Mouse (Mus musculus) G1E-ER4 (cell line): ENCODE results near the gene Tfcp2. TPM values are rescaled to one million over a fixed set of nuclear protein-coding genes. Genes with fewer than 3 reads are reported as not detected.

Experiments used
- GATA1 ChIP-seq: IDR thresholded peaks from one replicate; pipeline ENCODE4 v1.8.0; 2012; ENCODE audit warnings: low read length, inconsistent platforms
- polyA plus RNA-seq: library from polyadenylated mRNA; stranded (reverse); fragments of >175 nt; gene quantifications from 2 replicates; pipeline ENCODE4 v1.2.3, GENCODE M21; 2012

Gene Tfcp2
- polyA plus RNA-seq, result 2.7 and 2.8 TPM in 2 replicates

DNA sequence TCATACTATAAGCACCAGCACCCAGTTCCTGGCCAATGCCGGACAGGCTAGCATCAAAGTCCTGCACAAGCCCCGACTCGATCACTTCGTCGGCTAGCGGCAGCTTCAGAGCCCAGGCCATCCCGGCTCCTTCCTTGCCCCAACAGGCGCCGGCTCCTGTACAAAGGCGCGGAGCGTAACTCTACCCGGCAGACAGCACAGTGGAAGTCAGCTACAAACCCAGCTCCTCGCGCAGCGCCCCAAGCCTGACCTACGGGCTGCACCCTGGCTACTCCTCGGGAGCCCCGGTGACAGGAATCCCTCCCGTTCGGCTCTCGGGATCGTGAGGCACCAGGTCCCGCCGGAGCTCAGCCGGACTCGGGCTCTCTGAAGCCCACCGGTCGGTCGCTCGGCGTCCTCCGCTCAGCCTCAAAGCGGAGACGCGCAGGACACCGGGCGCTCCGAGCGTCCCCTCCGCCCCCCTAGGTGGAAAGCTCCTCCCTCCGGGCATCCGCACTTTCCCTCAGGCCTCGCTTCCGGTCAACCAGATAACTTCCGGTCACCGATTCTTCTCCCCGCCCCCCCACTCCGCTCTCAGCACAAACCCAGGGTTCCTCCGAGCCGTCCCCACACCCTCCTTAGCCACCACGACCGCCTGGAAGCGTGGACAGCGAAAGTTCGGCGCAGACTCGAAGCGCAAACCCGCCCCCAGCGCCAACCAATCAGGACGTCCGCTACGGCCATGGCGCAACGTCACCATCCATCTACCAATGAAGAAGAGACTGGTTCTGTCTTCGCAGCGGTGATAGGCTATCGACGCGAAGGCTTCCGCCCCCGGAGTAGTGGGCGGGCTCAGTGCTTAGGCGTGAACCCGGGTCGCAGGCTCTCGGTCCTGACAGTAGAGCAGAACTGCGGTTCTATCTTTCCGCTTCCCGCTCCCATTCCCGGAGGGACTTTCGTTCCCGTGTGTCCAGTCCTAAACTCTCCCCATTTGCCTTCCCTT is at the start of gene Tfcp2:
Gene Tfcp2 (minus strand): TSS at position 683 of the 982 bp plus-strand sequence.
- no peak for TF ChIP-seq GATA1

- no peak for TF ChIP-seq GATA1
Measured at GRCm38 (mm10) chr15:100600696-100601272, 49.0 kb upstream of the Tfcp2 start.

GRCm38 (mm10) chr15:100600047-100600695 is 48.4 kb upstream of the Tfcp2 start:
- TF ChIP-seq GATA1, result no peak

GRCm38 (mm10) chr15:100599276-100600046 is 47.7 kb upstream of the Tfcp2 start, which contains the start of gene Pou6f1:
Pou6f1 (minus strand) TSS chr15:100599984.
- no peak for TF ChIP-seq GATA1

- no peak for TF ChIP-seq GATA1
Measured at GRCm38 (mm10) chr15:100598883-100599275, 47.1 kb upstream of the Tfcp2 start.

DNA sequence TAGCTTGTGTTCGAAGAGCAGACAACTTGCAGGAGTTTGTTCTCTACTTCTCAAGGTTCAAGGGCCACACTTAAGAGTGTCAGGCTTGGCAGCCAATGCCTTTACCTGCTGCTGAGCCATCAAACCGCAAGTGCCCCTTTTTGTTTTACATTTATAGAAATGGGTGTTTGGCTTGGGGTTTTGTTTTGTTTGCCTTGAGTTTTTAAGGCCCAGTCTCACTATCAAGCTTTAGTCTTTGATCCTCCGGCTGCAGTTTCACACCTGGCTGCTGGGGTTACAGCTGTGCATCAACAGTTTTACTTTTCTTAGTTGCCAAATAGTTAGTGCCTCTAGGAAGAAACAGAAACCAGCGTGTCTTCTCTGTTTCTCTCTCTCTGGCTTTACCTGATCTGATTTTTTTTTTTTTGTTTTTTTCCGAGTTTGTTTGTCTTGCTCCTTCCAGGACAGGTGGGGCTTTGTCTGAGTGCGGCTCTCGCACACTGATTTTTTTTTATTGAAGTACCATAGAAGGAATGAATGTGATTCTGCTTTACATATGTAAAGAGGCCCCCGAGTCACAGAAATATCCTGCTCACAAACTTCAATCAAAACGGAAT is 46.6 kb upstream of the Tfcp2 start:
- no peak for TF ChIP-seq GATA1

DNA sequence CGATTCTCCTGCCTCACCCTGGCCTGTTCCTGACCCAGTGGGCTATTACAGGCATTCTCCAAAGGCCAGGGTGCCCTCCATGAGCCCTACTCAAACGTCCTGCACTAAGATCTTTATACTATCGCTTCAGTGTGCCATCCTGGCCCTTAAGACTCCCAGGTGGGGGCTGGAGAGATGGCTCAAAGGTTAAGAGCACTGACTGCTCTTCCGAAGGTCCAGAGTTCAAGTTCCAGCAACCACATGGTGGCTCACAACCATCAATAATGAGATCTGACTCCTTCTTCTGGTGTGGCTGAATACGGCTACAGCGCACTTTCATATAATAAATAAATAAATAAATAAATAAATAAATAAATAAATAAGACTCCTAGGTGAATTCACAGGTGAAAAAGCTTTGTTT is 41.0 kb upstream of the Tfcp2 start:
- TF ChIP-seq GATA1, result no peak

DNA sequence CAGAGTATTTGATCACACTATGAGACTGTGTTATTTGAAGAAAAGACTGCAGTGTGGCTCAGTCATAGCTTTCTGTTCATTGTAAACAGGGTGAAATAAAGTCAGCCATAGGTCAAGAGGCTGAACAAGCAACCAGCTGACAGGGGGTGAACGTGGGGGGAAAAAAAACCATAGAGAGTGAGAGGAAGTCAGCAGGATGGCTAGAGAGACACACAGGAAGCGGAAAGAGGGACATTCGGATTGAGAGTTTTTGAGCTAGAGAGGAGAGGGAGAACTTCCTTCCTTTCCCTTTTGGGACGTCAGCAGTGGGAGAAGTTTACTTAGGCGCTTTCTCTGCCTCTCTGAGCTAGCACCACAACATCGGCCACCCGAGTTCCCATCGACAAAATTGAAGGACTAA is 38.6 kb upstream of the Tfcp2 start:
- TF ChIP-seq GATA1, result no peak

DNA sequence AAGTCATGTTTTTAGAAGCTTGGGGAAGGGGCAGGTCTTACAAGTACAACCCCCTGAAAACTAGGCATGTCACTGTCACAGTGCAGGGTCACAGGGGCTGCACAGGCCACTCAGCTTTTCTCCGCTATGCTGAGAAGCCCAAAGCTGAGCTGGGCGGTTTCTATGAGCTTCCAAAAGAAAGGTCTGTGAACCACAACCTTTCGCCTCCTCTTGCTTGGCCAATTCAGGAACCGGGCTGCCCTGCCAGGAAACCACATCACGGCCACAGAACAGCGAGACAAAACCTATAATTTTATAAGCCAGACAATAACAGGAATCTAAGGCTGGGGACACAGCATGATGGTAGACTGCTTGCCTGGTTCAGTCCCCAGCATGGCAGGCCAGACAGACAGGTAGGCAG is 36.5 kb upstream of the Tfcp2 start:
- TF ChIP-seq GATA1, result no peak

DNA sequence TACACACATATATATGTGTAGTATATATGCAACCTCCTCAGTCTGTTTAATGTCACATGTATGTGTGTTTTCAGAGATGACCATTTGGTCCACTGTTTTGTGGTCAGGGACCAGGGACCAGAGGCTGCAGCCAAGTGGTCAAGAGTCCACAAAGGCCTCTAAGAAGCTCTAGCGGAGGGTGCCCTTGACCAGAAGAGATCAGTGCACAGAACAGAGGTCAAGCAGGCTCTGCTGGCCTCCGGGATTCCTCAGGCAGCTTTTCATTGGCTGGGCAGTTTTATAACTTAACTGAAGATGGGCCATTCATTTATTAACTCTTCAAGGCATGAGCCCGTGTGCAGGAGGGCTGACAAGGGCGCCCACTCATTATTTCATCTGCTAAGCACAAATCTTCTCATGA is 35.4 kb upstream of the Tfcp2 start:
- no peak for TF ChIP-seq GATA1

DNA sequence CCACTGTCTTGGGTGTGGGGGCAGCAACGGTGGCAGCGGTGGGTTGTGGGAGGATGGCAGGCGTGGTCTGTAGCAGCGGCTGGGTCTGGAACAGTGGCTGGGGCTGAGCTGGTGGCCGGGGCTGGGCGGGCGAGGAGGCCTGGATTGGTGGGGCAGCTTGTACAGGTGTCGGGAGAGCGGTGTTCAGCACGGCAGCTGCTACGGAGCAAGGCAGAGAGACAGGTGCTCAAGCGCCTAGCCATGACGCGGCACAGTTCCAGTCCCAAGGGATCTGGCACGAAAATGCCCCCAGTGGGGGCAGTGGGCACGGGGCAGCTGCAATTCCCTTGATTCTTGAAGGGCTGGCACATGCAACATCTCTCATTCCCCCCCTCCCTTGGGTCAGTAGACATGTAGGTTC is 34.1 kb upstream of the Tfcp2 start:
- TF ChIP-seq GATA1, result no peak

- TF ChIP-seq GATA1, result no peak
Measured at GRCm38 (mm10) chr15:100580108-100580507, 28.3 kb upstream of the Tfcp2 start.

DNA sequence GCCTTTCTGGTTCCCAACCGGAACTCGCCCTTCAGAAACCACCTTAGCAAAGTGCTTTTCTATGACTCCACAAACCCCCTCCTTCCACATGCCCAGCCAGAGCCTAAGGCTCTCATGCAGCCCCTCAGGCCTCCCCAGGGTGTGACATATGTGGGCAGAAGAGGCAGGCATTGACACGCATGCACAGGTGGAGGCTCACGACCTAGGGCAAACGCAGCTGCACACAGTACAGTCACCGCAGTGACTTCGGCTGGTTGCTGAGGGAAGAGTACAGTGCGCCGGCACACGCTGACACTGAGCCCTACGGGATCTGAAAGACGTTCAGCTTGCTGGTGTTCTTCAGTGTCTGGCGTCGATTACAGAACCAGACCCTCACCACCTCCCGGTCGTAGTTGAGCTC is 26.2 kb upstream of the Tfcp2 start:
- no peak for TF ChIP-seq GATA1

- TF ChIP-seq GATA1, result no peak
Measured at GRCm38 (mm10) chr15:100576810-100577209, 25.0 kb upstream of the Tfcp2 start.

DNA sequence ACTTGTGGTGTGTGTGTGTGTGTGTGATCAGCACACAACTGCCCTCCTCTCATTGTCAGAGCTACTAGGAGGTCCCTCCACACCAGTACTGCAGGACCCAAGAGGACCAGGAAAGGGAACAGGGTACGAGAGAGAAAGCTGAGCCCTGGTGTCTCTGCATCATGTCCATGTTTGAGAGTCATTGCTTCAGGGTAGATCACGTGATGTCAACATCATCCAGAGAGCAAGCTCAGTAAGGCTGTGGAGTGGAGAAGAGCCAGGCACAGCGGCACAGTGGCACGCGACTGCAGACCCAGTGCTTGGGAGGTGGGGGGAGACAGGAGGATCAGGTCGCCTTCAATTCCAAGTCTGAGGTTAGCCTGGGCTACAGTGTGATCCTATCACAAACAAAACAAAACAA is 24.6 kb upstream of the Tfcp2 start:
- TF ChIP-seq GATA1, result no peak
